Mouse (Mus musculus): ENCODE data around the gene Hhat.

The Hhat gene

GRCm38 (mm10) chr1:192770495-192771331, at the start of gene Hhat:
Gene Hhat (minus strand): TSS chr1:192771223.
- in situ Hi-C loops (cut with MboI, MseI): loop anchor here (25.0 kb wide), 1 partner anchor 1858 kb away; the partner anchor contains the start of gene Rps6kc1

DNA sequence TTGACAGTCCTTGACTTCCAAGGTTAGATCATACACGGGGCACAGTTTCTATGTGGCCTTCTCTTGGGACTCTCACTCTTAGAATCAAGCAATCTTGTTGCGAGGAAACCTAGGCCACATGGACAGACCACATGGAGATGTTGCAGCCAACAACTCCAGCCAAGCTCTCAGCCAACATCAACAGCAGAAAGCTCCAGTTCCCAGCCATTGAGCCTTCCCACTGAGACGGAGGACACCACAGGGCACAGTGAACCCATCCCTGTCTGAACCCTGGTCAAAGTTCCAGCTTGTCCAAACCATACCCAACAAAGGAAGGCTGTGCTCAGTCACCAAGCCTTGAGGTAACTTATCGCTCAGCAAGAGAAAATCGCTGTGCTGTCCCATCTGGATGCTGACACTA, 47.3 kb upstream of the Hhat start:
- in situ Hi-C loops (cut with MboI, MseI): no loop called here

DNA sequence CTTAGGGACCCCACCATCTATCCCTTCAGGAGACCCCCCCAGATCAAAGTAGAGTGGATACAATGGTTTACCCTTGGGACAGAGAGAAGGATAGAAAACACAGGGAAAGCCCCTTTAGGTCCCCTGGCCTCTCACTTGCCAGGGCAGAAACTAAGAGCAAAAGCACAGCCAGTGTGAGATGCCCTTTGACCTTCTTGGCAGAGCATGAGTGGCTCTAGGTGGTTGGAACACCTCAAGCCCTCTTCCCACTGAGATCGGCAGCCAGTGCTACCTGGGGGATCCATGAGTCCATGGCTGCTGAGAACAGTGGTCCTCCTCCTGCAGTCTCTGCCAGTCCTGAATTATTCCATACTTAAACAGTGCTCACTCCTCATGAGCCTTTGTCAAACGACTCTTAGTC, 44.8 kb upstream of the Hhat start:
- in situ Hi-C loops (cut with MboI, MseI): no loop called here

DNA sequence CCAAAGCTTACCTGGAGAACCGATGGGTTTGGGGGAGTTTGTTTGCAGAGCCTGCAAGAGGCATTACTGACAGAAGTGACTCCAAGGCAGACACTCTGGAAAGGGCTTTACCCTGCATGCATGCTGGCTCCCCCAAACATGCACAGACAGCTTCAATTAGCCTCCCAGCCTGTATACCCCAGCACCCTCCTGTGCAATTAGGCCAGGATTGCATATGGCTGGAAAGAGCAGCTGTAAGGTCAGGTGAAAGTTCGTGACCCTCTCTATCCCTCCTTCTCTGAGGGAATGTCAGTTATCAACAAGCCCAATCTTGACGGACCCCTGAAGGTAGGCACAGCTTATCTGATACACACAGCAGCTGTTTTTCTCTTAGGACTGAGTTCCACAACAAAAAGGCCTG, 43.7 kb upstream of the Hhat start:
- in situ Hi-C loops (cut with MboI, MseI): no loop called here

- in situ Hi-C loops (cut with MboI, MseI): no loop called here
Observed at GRCm38 (mm10) chr1:192812758-192813157, 41.7 kb upstream of the Hhat start.

- in situ Hi-C loops (cut with MboI, MseI): no loop called here
Observed at GRCm38 (mm10) chr1:192812290-192812689, 41.3 kb upstream of the Hhat start.

DNA sequence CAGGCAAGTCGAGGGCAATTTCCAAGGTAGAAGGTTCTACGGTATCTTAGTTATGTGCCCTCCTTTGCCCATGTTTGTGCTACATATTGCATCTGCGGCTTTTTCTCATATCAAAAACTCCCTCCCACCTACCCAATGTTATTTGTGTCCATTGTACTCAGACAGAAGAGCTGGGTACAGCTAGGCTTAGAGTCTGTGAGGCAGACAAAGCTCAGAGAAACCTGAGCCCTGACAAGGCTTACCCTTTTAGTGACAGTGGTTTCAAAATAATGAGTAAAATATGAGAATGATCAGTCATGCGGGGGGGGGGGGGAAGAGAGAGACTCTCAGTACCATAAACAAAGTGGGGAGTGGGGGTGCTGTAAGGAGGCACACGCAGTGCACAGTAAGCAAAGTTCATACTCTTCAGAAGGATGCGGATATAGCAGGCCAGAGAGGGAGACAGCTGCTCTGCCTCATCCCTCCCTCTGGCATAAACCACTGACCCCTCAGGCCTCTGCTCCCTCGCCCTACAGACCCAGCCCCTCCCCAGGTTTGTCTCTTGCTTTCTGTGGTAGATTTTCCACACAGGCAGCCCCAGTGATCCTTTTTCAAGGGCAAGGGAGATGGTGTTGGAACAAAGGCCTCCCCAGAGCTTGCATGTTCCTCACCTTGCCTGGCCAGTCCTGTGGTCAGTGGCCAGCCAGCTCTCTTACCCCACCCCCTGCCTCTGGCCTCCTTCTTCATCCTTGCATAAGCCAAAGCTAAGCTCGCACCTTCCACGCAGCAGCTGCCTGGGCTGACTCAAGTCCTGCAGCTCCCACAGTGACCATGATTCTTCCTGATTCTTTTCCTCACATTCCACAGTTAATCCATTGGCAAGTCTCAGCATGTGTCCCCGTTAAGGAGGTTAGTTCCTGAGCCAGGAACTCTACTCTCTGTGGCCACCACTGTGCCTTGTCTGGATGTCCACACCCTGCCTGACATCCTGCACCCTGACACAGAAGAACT, 35.4 kb upstream of the Hhat start:
- in situ Hi-C loops (cut with MboI, MseI): no loop called here

GRCm38 (mm10) chr1:192800338-192800737, 29.3 kb upstream of the Hhat start:
- in situ Hi-C loops (cut with MboI, MseI): no loop called here

DNA sequence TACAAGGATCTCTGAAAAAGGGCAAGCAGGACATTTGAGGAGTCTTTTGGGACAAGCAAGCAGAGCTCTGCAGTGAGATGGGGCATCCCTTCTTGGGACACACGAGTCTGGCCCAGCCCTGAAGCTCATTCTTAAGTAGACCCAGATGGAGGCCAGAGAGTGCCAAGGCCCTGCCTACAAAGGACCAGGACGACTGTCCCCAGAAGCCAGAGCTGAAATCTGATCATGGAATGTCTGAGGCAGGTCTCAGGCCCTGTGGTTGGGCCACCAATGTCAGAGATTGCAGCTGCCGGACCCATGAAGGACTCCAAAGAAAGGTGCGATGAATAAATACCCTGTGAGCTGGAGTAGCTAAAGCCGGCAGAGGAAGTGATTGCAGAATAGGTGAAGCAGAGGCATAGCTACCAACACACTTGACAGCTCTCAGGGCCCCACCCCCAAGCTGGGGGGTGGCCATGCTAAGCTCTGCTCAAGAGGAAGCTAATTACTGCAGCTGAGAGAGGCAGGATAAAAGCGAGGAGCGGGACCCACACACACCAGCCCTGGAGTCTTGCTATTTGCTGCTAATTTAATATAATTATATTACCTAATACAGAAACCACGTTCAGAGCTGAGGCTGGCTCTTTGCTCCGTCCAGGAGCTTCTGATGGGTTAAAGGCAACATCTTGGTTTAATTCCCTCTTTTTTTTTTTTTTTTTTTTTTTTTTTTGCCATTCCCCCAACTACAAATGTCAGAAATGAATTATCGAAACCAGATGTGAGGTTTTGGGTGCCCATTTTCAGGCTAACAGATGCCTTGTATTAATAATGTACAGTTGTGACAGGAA, 28.4 kb upstream of the Hhat start:
- in situ Hi-C loops (cut with MboI, MseI): no loop called here

- in situ Hi-C loops (cut with MboI, MseI): no loop called here
Observed at GRCm38 (mm10) chr1:192798212-192799164, 27.5 kb upstream of the Hhat start.

DNA sequence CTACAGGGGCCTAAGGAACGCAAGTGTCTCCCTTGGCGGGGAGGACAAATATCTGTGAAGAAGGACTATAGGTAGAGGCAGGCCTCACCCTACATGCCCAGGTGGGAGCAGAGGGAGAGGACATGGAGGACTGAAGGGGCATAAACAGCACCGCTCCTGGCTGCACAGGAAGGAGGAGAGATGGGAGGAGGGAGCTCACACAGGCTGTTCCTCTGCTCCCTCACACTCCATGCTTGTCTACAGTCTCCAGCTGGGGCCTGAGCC, 25.9 kb upstream of the Hhat start:
- in situ Hi-C loops (cut with MboI, MseI): no loop called here

DNA sequence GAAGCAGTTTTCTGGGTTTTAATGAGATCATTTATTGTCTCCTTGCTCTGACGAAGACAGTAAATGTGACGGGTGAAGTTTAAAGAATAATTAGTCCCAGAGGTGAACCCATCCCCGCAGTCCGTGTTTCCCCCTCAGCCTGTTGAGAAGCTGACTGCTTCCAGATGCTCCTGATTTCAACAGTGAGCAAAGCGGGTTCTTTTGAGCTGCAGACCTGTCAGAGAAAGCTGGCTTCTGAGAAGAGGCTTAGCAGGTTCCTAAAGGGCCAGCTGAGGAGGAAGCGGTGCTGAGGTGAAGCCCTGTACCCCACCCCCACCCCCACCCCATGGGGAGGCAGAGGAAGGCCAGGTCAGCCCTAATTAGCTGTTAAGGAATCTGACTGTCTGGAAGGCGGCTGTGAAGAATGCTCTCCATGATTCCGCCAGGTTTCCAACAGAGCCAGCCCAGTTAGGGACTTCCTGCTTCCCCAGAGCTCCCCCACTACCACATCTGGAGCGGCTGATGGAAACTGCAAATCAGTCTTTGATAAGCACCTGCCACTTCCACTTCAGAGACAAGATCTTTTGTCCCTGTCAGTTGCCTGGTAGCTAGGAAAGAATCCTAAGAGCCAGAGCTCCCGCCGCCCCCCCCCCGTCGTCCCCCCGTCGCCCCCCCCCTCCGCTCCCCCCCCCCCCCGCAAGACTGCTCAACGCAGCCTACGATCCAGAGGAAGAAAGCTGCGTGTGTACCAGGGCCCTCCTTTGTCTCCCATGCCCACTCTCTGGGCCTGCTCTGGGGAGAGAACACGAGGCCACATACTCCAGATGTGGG, 25.4 kb upstream of the Hhat start:
- in situ Hi-C loops (cut with MboI, MseI): no loop called here

- in situ Hi-C loops (cut with MboI, MseI): no loop called here
Observed at GRCm38 (mm10) chr1:192794957-192795745, 24.1 kb upstream of the Hhat start.

DNA sequence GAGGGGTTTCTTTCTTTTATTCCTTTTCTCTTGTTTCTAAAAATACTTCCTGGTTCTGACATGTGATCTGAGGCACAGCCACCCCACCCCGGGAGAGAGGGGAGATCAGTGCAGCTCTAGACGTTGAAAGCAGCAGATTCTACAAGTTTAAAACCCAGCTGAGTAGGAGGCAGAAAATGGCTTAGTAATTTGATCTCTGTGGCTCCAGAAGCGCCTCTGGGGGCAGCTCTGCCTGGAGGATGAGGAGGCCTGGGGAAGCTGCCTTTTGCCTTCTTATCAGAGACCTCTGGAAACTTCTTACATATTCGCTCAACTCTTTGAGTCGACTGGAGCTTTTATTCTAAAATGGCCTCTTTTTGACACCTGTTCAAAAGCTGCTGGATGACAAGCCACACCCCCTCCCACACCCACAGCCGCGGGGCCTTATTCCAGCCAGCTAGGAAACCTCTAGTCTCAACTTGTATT, 20.9 kb upstream of the Hhat start:
- in situ Hi-C loops (cut with MboI, MseI): no loop called here

DNA sequence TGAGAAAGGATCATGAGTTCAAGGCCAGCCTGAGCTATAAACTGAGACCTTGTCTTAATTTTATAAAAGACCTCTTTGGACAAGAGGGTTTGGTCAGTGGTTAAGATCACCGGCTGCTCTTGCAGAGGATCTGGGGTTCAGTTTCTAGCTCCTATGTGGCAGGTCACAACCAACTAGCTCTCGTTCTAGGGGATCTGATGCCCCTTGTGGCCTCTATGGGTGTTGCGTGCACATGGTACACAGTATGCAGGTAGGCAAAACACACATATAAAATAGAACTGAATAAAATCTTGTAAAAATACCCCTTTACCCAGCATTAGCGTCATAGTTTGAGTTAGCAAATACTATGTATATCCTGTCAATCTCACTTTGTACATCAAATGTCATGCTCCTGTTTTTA, 19.4 kb upstream of the Hhat start:
- in situ Hi-C loops (cut with MboI, MseI): no loop called here

DNA sequence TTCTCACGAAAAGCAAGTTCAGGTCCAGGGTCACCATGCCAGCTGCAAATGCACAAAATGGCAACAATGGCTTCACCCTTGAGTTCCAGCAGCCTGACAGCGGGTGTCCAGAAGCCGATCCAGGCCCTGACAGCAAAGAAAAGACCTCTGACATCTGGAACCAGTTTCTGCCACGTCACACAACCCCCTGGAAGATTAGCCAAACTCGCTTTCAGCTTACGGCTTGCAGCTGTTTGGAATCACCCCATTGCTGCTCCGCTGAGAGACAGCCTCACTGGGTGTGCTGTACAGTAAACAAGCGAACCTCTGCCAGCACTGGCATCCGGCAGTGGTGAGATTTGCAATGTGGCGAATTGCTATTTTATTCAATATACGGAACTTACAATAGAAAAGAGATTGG, 18.8 kb upstream of the Hhat start:
- in situ Hi-C loops (cut with MboI, MseI): no loop called here

- in situ Hi-C loops (cut with MboI, MseI): no loop called here
Observed at GRCm38 (mm10) chr1:192789111-192789522, 18.1 kb upstream of the Hhat start.

GRCm38 (mm10) chr1:192786194-192786593, 15.2 kb upstream of the Hhat start:
- in situ Hi-C loops (cut with MboI, MseI): no loop called here

Measured in T-helper 1 cell (primary cell).